ENCODE assay signal across 8 mouse cellular contexts in the genomic region with DNA sequence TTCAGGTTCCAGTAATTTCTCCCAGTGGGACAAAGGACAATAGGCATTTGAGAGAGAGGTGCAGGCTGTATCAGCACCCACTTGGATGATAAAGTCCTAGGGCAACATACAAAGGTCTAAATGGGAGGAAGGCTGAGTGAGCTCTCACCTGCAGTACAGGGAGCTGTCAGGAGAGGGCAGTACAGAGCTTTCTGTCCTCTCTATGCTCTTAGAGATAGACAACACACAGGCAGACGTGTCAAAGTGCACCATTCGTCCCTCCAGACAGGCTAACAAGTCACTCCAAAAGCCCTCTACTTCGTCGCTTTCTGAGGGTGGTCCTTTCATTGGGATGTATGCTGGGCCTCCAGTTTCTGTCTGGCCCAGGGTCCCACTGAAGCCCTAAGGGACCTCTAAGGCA.
A peak's percentile ranks its signal among the peaks of the same experiment; 100 is the strongest.
DNase-seq lines count a peak whose midpoint lies in the region; ATAC-seq and TF ChIP-seq lines count a peak whose summit lies in the region.

No protein-coding gene starts in this region.

- DNase-seq in cerebellum, adult 2 months = peak in 1 of 2 experiments; percentile 59
- peak; percentile 39 for DNase-seq in lung, adult 2 months
- no peak for DNase-seq in lung, postnatal 25 days (ENCODE audit: low spot score)
- peak; percentile 55 for DNase-seq in brain, embryonic 14.5 days (ENCODE audit: low read depth)
- DNase-seq in heart, postnatal 36 days = peak; percentile 40 to 66
- DNase-seq in lung, postnatal 14 days = peak; percentile 52
- peak; percentile 84 for DNase-seq in testis, postnatal 10 days (ENCODE audit: low spot score)

- peak; percentile 61; the same call in 1 of the 2 replicates for TF ChIP-seq CTCF in cerebellum, adult 2 months (IDR thresholded peaks at IDR 0.05; ENCODE audit: borderline replicate concordance, insufficient read depth, low read depth, low read length)
- TF ChIP-seq CTCF in lung, adult 2 months (IDR thresholded peaks at IDR 0.05; ENCODE audit: insufficient read depth, low read length) = peak; percentile 65
- peak; percentile 71; the same call in 1 of the 2 replicates for TF ChIP-seq CTCF in brain, embryonic 14.5 days (IDR thresholded peaks at IDR 0.05; ENCODE audit: borderline replicate concordance, extremely low read depth, insufficient read depth, insufficient read length)

- H3K4me1 ChIP-seq in cerebellum, adult 2 months (ENCODE audit: control insufficient read depth, insufficient read depth, low read length) = peaks cover 9% of the 10 kb centered on the region
- no peaks in the 10 kb centered on the region for H3K4me1 ChIP-seq in lung, adult 2 months (ENCODE audit: control insufficient read depth, insufficient read depth, low read length)

- H3K4me3 ChIP-seq in cerebellum, adult 2 months (replicated peaks; ENCODE audit: insufficient read depth, low read depth, low read length) = no peak overlapping the region
- H3K4me3 ChIP-seq in lung, adult 2 months (replicated peaks; ENCODE audit: extremely low read depth, low read depth, low read length) = no peak overlapping the region

- intact Hi-C loops in heart, postnatal 36 days (cut with DNase I) = loop anchor here (10.0 kb wide), 1 partner anchor 434 kb away; no protein-coding TSS in a partner anchor

- H3K27me3 ChIP-seq in cerebellum, adult 2 months (ENCODE audit: control insufficient read depth, insufficient read depth, low read length) = no peaks in the 10 kb centered on the region

- 38% methylated on average over 4 of the region's 4 CpGs for WGBS in cerebellum, adult 2 months
- 29% methylated on average over 4 of the region's 4 CpGs for WGBS in lung, adult 2 months

- TF ChIP-seq POLR2A in cerebellum, adult 2 months (IDR thresholded peaks at IDR 0.05; ENCODE audit: borderline replicate concordance, insufficient read depth, low read length) = no peak
- TF ChIP-seq POLR2A in lung, adult 2 months (IDR thresholded peaks at IDR 0.05; ENCODE audit: borderline replicate concordance, extremely low read depth, low read depth, low read length) = no peak
- TF ChIP-seq POLR2A in brain, embryonic 14.5 days (IDR thresholded peaks at IDR 0.05; ENCODE audit: borderline replicate concordance, extremely low read depth, insufficient read depth, insufficient read length, poor library complexity, severe bottlenecking) = no peak

- no peak overlapping the region for H3K27ac ChIP-seq in cerebellum, adult 2 months (ENCODE audit: insufficient read depth, low read length)

- ATAC-seq in cerebellum, adult (ENCODE audit: insufficient number of reproducible peaks, low FRiP score, low TSS enrichment) = no peak
